Mouse (Mus musculus) kidney, embryonic 15.5 days (tissue): ENCODE results near the gene Spata21. TPM values are rescaled to one million over a fixed set of nuclear protein-coding genes. Genes with fewer than 3 reads are reported as not detected.

Source experiments
- ATAC-seq: fragments of 200-750 bp; cut with Nextera tagmentation; replicated peaks from 2 replicates; pipeline ENCODE4 v1.8.0; 2017; ENCODE audit warnings: moderate TSS enrichment; ENCODE audit not compliant: low FRiP score
- H3K27ac ChIP-seq: fragments of 300-500 bp; sonication (generic); 2 replicates; pipeline ENCODE4 v1.5.1; 2015; ENCODE audit warnings: mild to moderate bottlenecking, inconsistent platforms
- H3K27me3 ChIP-seq: fragments of 300-500 bp; sonication (generic); 2 replicates; pipeline ENCODE4 v1.6.1; 2015; ENCODE audit warnings: inconsistent platforms
- H3K36me3 ChIP-seq: fragments of 300-500 bp; sonication (generic); 2 replicates; pipeline ENCODE4 v1.6.1; 2015; ENCODE audit warnings: inconsistent platforms
- H3K4me1 ChIP-seq: fragments of 300-500 bp; sonication (generic); 2 replicates; pipeline ENCODE4 v1.6.1; 2015; ENCODE audit warnings: inconsistent platforms
- H3K4me2 ChIP-seq: fragments of 300-500 bp; sonication (generic); 2 replicates; pipeline ENCODE4 v1.6.1; 2015; ENCODE audit warnings: moderate library complexity, mild to moderate bottlenecking, inconsistent platforms
- H3K4me3 ChIP-seq: fragments of 300-500 bp; sonication (generic); replicated peaks from 2 replicates; pipeline ENCODE4 v1.5.1; 2015; ENCODE audit warnings: mild to moderate bottlenecking, inconsistent platforms
- H3K9ac ChIP-seq: fragments of 300-500 bp; sonication (generic); 2 replicates; pipeline ENCODE4 v1.6.1; 2015; ENCODE audit warnings: mild to moderate bottlenecking, inconsistent platforms
- H3K9me3 ChIP-seq: fragments of 300-500 bp; sonication (generic); replicated peaks from 2 replicates; pipeline ENCODE4 v1.6.1; 2016; ENCODE audit warnings: inconsistent platforms
- WGBS: fragments of 180-500 bp; shearing (Covaris S2); methylation state at CpG from one replicate; pipeline ENCODE4 v1.1.7; 2015; ENCODE audit warnings: mixed read lengths; 5-methylcytosine and 5-hydroxymethylcytosine counted together
- polyA plus RNA-seq: library from polyadenylated mRNA; unstranded; fragments of >200 nt; fragmentation: Nextera tagmentation; extraction: Ambion mirVana; gene quantifications from 2 replicates; pipeline ENCODE4 v1.2.1, GENCODE M21; 2015

Spata21 gene
- polyA plus RNA-seq, 1 experiment from 2014 or later = 0.64 TPM

GRCm38 (mm10) chr4:141146491-141147033 is 58.4 kb downstream of the Spata21 start:
- Histone ChIP-seq H3K27me3 (no peaks in the 10 kb centered on the region), H3K4me3 (peak overlapping the region; percentile 99), H3K9ac (no peak overlapping the region), H3K36me3 (no peaks in the 10 kb centered on the region), H3K9me3 (no peaks in the 10 kb centered on the region), H3K4me2 (no peak overlapping the region), H3K27ac (peak overlapping the region; percentile 98; the same call in 1 of the 2 replicates), H3K4me1 (peaks cover 27% of the 10 kb centered on the region)
- ATAC-seq = no peak
- WGBS = 92% methylated on average over 6 of the region's 6 CpGs

GRCm38 (mm10) chr4:141147112-141148008 is 59.2 kb downstream of the Spata21 start, which contains the start of gene Fbxo42:
Gene Fbxo42 (plus strand): TSS chr4:141147913.
- 7% methylated on average over 58 of the region's 58 CpGs for WGBS
- Histone ChIP-seq H3K36me3 (no peaks in the 10 kb centered on the region), H3K27ac (peak within 1 kb of the TSS; percentile 98), H3K4me1 (peaks cover 28% of the 10 kb centered on the region), H3K9ac (peak within 1 kb of the TSS; percentile 98), H3K4me2 (peak within 1 kb of the TSS; percentile 87), H3K27me3 (no peaks in the 10 kb centered on the region), H3K4me3 (peak within 1 kb of the TSS; percentile 99), H3K9me3 (no peaks in the 10 kb centered on the region)
- ATAC-seq = peak; percentile 88

GRCm38 (mm10) chr4:141148009-141148801 is 60.1 kb downstream of the Spata21 start:
- H3K9ac ChIP-seq = peak overlapping the region; percentile 98
- H3K9me3 ChIP-seq = no peaks in the 10 kb centered on the region
- no peaks in the 10 kb centered on the region for H3K36me3 ChIP-seq
- H3K4me3 ChIP-seq = peak overlapping the region; percentile 99
- peak overlapping the region; percentile 98 for H3K27ac ChIP-seq
- peak overlapping the region; percentile 87 for H3K4me2 ChIP-seq
- ATAC-seq = peak; percentile 83
- under 1% methylated on average over 66 of the region's 66 CpGs for WGBS
- H3K27me3 ChIP-seq = no peaks in the 10 kb centered on the region
- peaks cover 23% of the 10 kb centered on the region for H3K4me1 ChIP-seq

GRCm38 (mm10) chr4:141149116-141149515 is 61.0 kb downstream of the Spata21 start:
- Histone ChIP-seq H3K27ac (no peak overlapping the region), H3K9me3 (no peaks in the 10 kb centered on the region), H3K4me1 (peaks cover 28% of the 10 kb centered on the region), H3K36me3 (no peaks in the 10 kb centered on the region), H3K9ac (peak overlapping the region; percentile 98), H3K27me3 (no peaks in the 10 kb centered on the region), H3K4me2 (peak overlapping the region; percentile 87), H3K4me3 (peak overlapping the region; percentile 99)
- 28% methylated on average over 7 of the region's 7 CpGs for WGBS
- no peak for ATAC-seq

- WGBS = 83% methylated on average over 4 of the region's 4 CpGs
These were observed 69.4 kb downstream of the Spata21 start for GRCm38 (mm10) chr4:141157485-141157884.

GRCm38 (mm10) chr4:141158609-141159008 is 70.5 kb downstream of the Spata21 start:
- WGBS = 85% methylated on average over 2 of the region's 2 CpGs
- H3K27me3 ChIP-seq = no peaks in the 10 kb centered on the region
- H3K4me1 ChIP-seq = peaks cover 33% of the 10 kb centered on the region
- no peak overlapping the region for H3K4me2 ChIP-seq
- ATAC-seq = no peak; the same call in 1 of the 2 replicates
- no peaks in the 10 kb centered on the region for H3K36me3 ChIP-seq
- no peak overlapping the region for H3K9ac ChIP-seq
- peak overlapping the region; percentile 51; the same call in 1 of the 2 replicates for H3K27ac ChIP-seq
- no peak overlapping the region for H3K4me3 ChIP-seq
- no peaks in the 10 kb centered on the region for H3K9me3 ChIP-seq

More at GRCm38 (mm10) chr4:141157485-141157884, 69.4 kb downstream of the Spata21 start:
- no peak overlapping the region for H3K4me2 ChIP-seq
- H3K9me3 ChIP-seq = no peaks in the 10 kb centered on the region
- no peak overlapping the region for H3K27ac ChIP-seq
- no peaks in the 10 kb centered on the region for H3K27me3 ChIP-seq
- H3K9ac ChIP-seq = no peak overlapping the region
- ATAC-seq = no peak
- no peak overlapping the region for H3K4me3 ChIP-seq
- H3K4me1 ChIP-seq = peaks cover 35% of the 10 kb centered on the region
- no peaks in the 10 kb centered on the region for H3K36me3 ChIP-seq

- Histone ChIP-seq H3K27me3 (no peaks in the 10 kb centered on the region), H3K4me2 (no peak overlapping the region), H3K4me1 (peaks cover 30% of the 10 kb centered on the region), H3K27ac (peak overlapping the region; percentile 51), H3K4me3 (no peak overlapping the region), H3K9ac (no peak overlapping the region), H3K9me3 (no peaks in the 10 kb centered on the region), H3K36me3 (0 out of 2 replicates have a peak, but pooled peaks cover 3% of the 10 kb centered on the region)
- 52% methylated on average over 11 of the region's 11 CpGs for WGBS
- ATAC-seq = no peak
These were observed 71.0 kb downstream of the Spata21 start for GRCm38 (mm10) chr4:141159093-141159492.

GRCm38 (mm10) chr4:141159666-141160065 is 71.5 kb downstream of the Spata21 start:
- no peak overlapping the region for H3K9ac ChIP-seq
- peak overlapping the region; percentile 51; the same call in 1 of the 2 replicates for H3K27ac ChIP-seq
- no peaks in the 10 kb centered on the region for H3K9me3 ChIP-seq
- WGBS = 41% methylated on average over 5 of the region's 5 CpGs
- no peak overlapping the region for H3K4me3 ChIP-seq
- no peak for ATAC-seq
- H3K36me3 ChIP-seq = 0 out of 2 replicates have a peak, but pooled peaks cover 3% of the 10 kb centered on the region
- H3K4me2 ChIP-seq = no peak overlapping the region
- H3K27me3 ChIP-seq = no peaks in the 10 kb centered on the region
- peaks cover 26% of the 10 kb centered on the region for H3K4me1 ChIP-seq

- no peak overlapping the region for H3K4me2 ChIP-seq
- ATAC-seq = no peak
These were observed 72.1 kb downstream of the Spata21 start for GRCm38 (mm10) chr4:141160193-141160592.

GRCm38 (mm10) chr4:141161699-141162208 is 73.6 kb downstream of the Spata21 start:
- WGBS = 82% methylated on average over 6 of the region's 6 CpGs
- no peaks in the 10 kb centered on the region for H3K27me3 ChIP-seq
- no peak overlapping the region for H3K27ac ChIP-seq
- no peak; the same call in 1 of the 2 replicates for ATAC-seq
- H3K4me3 ChIP-seq = no peak overlapping the region
- no peak overlapping the region for H3K4me2 ChIP-seq
- H3K9ac ChIP-seq = no peak overlapping the region
- H3K36me3 ChIP-seq = 0 out of 2 replicates have a peak, but pooled peaks cover 3% of the 10 kb centered on the region
- no peaks in the 10 kb centered on the region for H3K9me3 ChIP-seq
- H3K4me1 ChIP-seq = peaks cover 23% of the 10 kb centered on the region

More at GRCm38 (mm10) chr4:141160193-141160592, 72.1 kb downstream of the Spata21 start:
- no peaks in the 10 kb centered on the region for H3K9me3 ChIP-seq
- H3K27ac ChIP-seq = no peak overlapping the region
- WGBS = 81% methylated on average over 4 of the region's 4 CpGs
- peaks cover 23% of the 10 kb centered on the region for H3K4me1 ChIP-seq
- no peak overlapping the region for H3K4me3 ChIP-seq
- no peak overlapping the region for H3K9ac ChIP-seq
- no peaks in the 10 kb centered on the region for H3K27me3 ChIP-seq
- H3K36me3 ChIP-seq = 0 out of 2 replicates have a peak, but pooled peaks cover 3% of the 10 kb centered on the region
